Mouse (Mus musculus) spleen, adult 2 months (tissue): ENCODE results near the gene 4930518I15Rik. TPM values are rescaled to one million over a fixed set of nuclear protein-coding genes. Genes with fewer than 3 reads are reported as not detected.

ENCODE experiments used
- DNase-seq, 2 experiments: peaks; one replicate each; pipeline versions ENCODE4 v3.0.0 to v3.0.0-alpha.2; 2012 to 2021; ENCODE audit warnings: low spot score in 2 of 2, low read depth in 1 of 2
- H3K27ac ChIP-seq: fragments of 200-500 bp; 2 replicates; pipeline ENCODE4 v1.5.1; 2012; ENCODE audit warnings: low read length, inconsistent platforms; ENCODE audit not compliant: insufficient read depth
- H3K27me3 ChIP-seq: fragments of 200-500 bp; 2 replicates; pipeline ENCODE4 v1.6.1; 2012; ENCODE audit warnings: mild to moderate bottlenecking, moderate library complexity, low read length, inconsistent platforms; ENCODE audit not compliant: control insufficient read depth, insufficient read depth
- H3K36me3 ChIP-seq: fragments of 200-500 bp; 2 replicates; pipeline ENCODE4 v1.6.1; 2012; ENCODE audit warnings: mild to moderate bottlenecking, low read length, inconsistent platforms; ENCODE audit not compliant: control insufficient read depth, insufficient read depth
- H3K4me1 ChIP-seq: fragments of 200-500 bp; 2 replicates; pipeline ENCODE4 v1.6.1; 2011; ENCODE audit warnings: inconsistent platforms; ENCODE audit not compliant: control insufficient read depth, insufficient read depth, insufficient read length
- H3K4me3 ChIP-seq: fragments of 200-500 bp; 2 replicates; pipeline ENCODE4 v1.5.1; 2011; ENCODE audit warnings: mild to moderate bottlenecking, inconsistent platforms; ENCODE audit not compliant: insufficient read depth, insufficient read length; ENCODE audit errors: extremely low read depth
- CTCF ChIP-seq: fragments of 200-500 bp; IDR thresholded peaks from 2 replicates; pipeline ENCODE4 v1.5.1; 2011; ENCODE audit warnings: mild to moderate bottlenecking, inconsistent platforms; ENCODE audit not compliant: insufficient read depth, insufficient read length, insufficient replicate concordance; ENCODE audit errors: extremely low read depth
- POLR2A ChIP-seq: fragments of 200-500 bp; IDR thresholded peaks from 2 replicates; pipeline ENCODE4 v1.6.1; 2011; ENCODE audit warnings: low read depth, low read length, inconsistent platforms
- WGBS: fragments of 180-500 bp; shearing (Covaris S2); methylation state at CpG from one replicate; pipeline ENCODE4 v1.1.7; 2018; 5-methylcytosine and 5-hydroxymethylcytosine counted together
- polyA plus RNA-seq: library from polyadenylated mRNA; depleted of rRNA; stranded (reverse); fragments of >200 nt; gene quantifications from 2 replicates; pipeline ENCODE4 v1.2.3, GENCODE M21; 2012

The 4930518I15Rik gene
- polyA plus RNA-seq, 1 experiment: 1.5 TPM

GRCm38 (mm10) chr2:156879541-156879940 lies 21.8 kb upstream of the 4930518I15Rik start:
- TF ChIP-seq CTCF: no peak
- TF ChIP-seq POLR2A: no peak
- H3K36me3 ChIP-seq: no peaks in the 10 kb centered on the region; the same call in 1 of the 2 replicates
- no peaks in the 10 kb centered on the region for H3K27me3 ChIP-seq
- no peak for DNase-seq
- H3K4me3 ChIP-seq: no peak overlapping the region
- no peak overlapping the region for H3K27ac ChIP-seq
- 87% methylated on average over 3 of the region's 3 CpGs for WGBS
- peaks cover 11% of the 10 kb centered on the region; the same call in 1 of the 2 replicates for H3K4me1 ChIP-seq

GRCm38 (mm10) chr2:156877726-156878125 lies 20.0 kb upstream of the 4930518I15Rik start:
- H3K4me1 ChIP-seq: peaks cover 8% of the 10 kb centered on the region; the same call in 1 of the 2 replicates

GRCm38 (mm10) chr2:156874760-156875510 lies 17.2 kb upstream of the 4930518I15Rik start:
- no peak for TF ChIP-seq POLR2A
- TF ChIP-seq CTCF: no peak
- Histone ChIP-seq H3K27ac (no peak overlapping the region), H3K36me3 (peaks cover 14% of the 10 kb centered on the region), H3K4me1 (peaks cover 8% of the 10 kb centered on the region; the same call in 1 of the 2 replicates), H3K4me3 (no peak overlapping the region), H3K27me3 (no peaks in the 10 kb centered on the region)
- DNase-seq: no peak
- 95% methylated on average over 4 of the region's 4 CpGs for WGBS

More at GRCm38 (mm10) chr2:156877726-156878125, 20.0 kb upstream of the 4930518I15Rik start:
- H3K36me3 ChIP-seq: peaks cover 8% of the 10 kb centered on the region
- no peaks in the 10 kb centered on the region for H3K27me3 ChIP-seq
- WGBS: 6% methylated on average over 9 of the region's 9 CpGs
- H3K27ac ChIP-seq: peak overlapping the region; percentile 77
- peak; percentile 27 to 50 for DNase-seq
- TF ChIP-seq CTCF: no peak
- no peak for TF ChIP-seq POLR2A
- H3K4me3 ChIP-seq: no peak overlapping the region

GRCm38 (mm10) chr2:156874047-156874759 lies 16.5 kb upstream of the 4930518I15Rik start:
- Histone ChIP-seq H3K27ac (no peak overlapping the region), H3K27me3 (no peaks in the 10 kb centered on the region), H3K36me3 (peaks cover 14% of the 10 kb centered on the region), H3K4me3 (no peak overlapping the region), H3K4me1 (peaks cover 8% of the 10 kb centered on the region; the same call in 1 of the 2 replicates)
- 73% methylated on average over 8 of the region's 8 CpGs for WGBS
- TF ChIP-seq POLR2A (no peak), CTCF (no peak)
- DNase-seq: no peak

- Histone ChIP-seq H3K27ac (no peak overlapping the region), H3K4me1 (peaks cover 8% of the 10 kb centered on the region; the same call in 1 of the 2 replicates), H3K27me3 (no peaks in the 10 kb centered on the region), H3K36me3 (peaks cover 16% of the 10 kb centered on the region), H3K4me3 (no peak overlapping the region)
- WGBS: 34% methylated on average over 5 of the region's 5 CpGs
- no peak for TF ChIP-seq POLR2A
- TF ChIP-seq CTCF: peak; percentile 55; the same call in 1 of the 2 replicates
- peak; percentile 44 to 52 for DNase-seq
Observed at GRCm38 (mm10) chr2:156873629-156874028, 15.9 kb upstream of the 4930518I15Rik start.

GRCm38 (mm10) chr2:156870519-156870918 lies 12.8 kb upstream of the 4930518I15Rik start:
- DNase-seq: no peak
- WGBS: 64% methylated on average over 6 of the region's 6 CpGs
- peaks cover 20% of the 10 kb centered on the region for H3K36me3 ChIP-seq
- H3K4me1 ChIP-seq: no peaks in the 10 kb centered on the region; the same call in 1 of the 2 replicates
- H3K27ac ChIP-seq: no peak overlapping the region
- no peak for TF ChIP-seq POLR2A
- TF ChIP-seq CTCF: no peak
- no peak overlapping the region for H3K4me3 ChIP-seq
- no peaks in the 10 kb centered on the region for H3K27me3 ChIP-seq
